Comparison of ENCODE assay signal across 9 mouse cellular contexts in genomic region chr10:88330695-88331094, GRCm38 (mm10). TPM values are rescaled to one million over a fixed set of nuclear protein-coding genes. Genes with fewer than 3 reads are reported as not detected.
A peak's percentile ranks its signal among the peaks of the same experiment; 100 is the strongest.
DNase-seq lines count a peak whose midpoint lies in the region; ATAC-seq and TF ChIP-seq lines count a peak whose summit lies in the region.
"Had no signal": no experiment of that assay in that cellular context is flagged by ENCODE, and none has a peak within 500 bp of the region (broad histone marks: within the 10 kb centered on the region; RNA-seq: fewer than 3 reads in every experiment).

No protein-coding gene starts in this region.

- H3K4me3 ChIP-seq in intestine, postnatal 0 days (ENCODE audit: low read depth, low read length), result no peak overlapping the region
- H3K4me3 ChIP-seq in intestine, embryonic 16.5 days (ENCODE audit: low read length), result no peak overlapping the region
- no peak overlapping the region for H3K4me3 ChIP-seq in thymus, adult 2 months (ENCODE audit: control insufficient read depth, insufficient read depth, low read length)
- H3K4me3 ChIP-seq: liver, embryonic 15.5 days had no signal

- no peak overlapping the region for H3K4me2 ChIP-seq in intestine, postnatal 0 days (replicated peaks; ENCODE audit: low read depth)
- H3K4me2 ChIP-seq in intestine, embryonic 16.5 days (ENCODE audit: low read depth, low read length), result no peak overlapping the region
- H3K4me2 ChIP-seq: liver, embryonic 15.5 days had no signal

- no peaks in the 10 kb centered on the region for H3K27me3 ChIP-seq in intestine, postnatal 0 days (replicated peaks; ENCODE audit: control insufficient read depth, insufficient read depth, low read length)
- H3K27me3 ChIP-seq in intestine, embryonic 16.5 days (replicated peaks; ENCODE audit: control insufficient read depth, insufficient read depth, low read length), result no peaks in the 10 kb centered on the region
- no peaks in the 10 kb centered on the region for H3K27me3 ChIP-seq in thymus, adult 2 months (ENCODE audit: control insufficient read depth, insufficient read depth, low read length)
- H3K27me3 ChIP-seq: liver, embryonic 15.5 days had no signal

- no peaks in the 10 kb centered on the region for H3K9me3 ChIP-seq in intestine, postnatal 0 days (ENCODE audit: control insufficient read depth)
- no peaks in the 10 kb centered on the region for H3K9me3 ChIP-seq in intestine, embryonic 16.5 days (ENCODE audit: control insufficient read depth, low read length)
- H3K9me3 ChIP-seq: liver, embryonic 15.5 days had no signal

- peak; percentile 7 to 10 for DNase-seq in right cerebral cortex, adult 2 months (ENCODE audit: low spot score in 2 of 2)
- DNase-seq in right cerebral cortex, postnatal 36 days (ENCODE audit: low spot score in 2 of 2), result no peak
- DNase-seq in thymus, adult 2 months, result no peak
- DNase-seq in testis, postnatal 10 days (ENCODE audit: low spot score), result no peak
- DNase-seq: heart, postnatal 4 days had no signal

- no peak overlapping the region for H3K27ac ChIP-seq in intestine, postnatal 0 days (ENCODE audit: low read depth, low read length)
- H3K27ac ChIP-seq in intestine, embryonic 16.5 days (ENCODE audit: low read length), result no peak overlapping the region
- no peak overlapping the region for H3K27ac ChIP-seq in thymus, adult 2 months (ENCODE audit: control insufficient read depth, insufficient read depth, low read length)
- H3K27ac ChIP-seq: liver, embryonic 15.5 days had no signal

- H3K36me3 ChIP-seq in intestine, postnatal 0 days (ENCODE audit: control insufficient read depth, insufficient read depth), result no peaks in the 10 kb centered on the region
- H3K36me3 ChIP-seq in intestine, embryonic 16.5 days (ENCODE audit: control insufficient read depth, insufficient read depth, low read length), result no peaks in the 10 kb centered on the region
- no peaks in the 10 kb centered on the region for H3K36me3 ChIP-seq in thymus, adult 2 months (ENCODE audit: control insufficient read depth, insufficient read depth, low read length)
- H3K36me3 ChIP-seq: liver, embryonic 15.5 days had no signal

- WGBS in intestine, postnatal 0 days, result 17% methylated on average over 5 of the region's 5 CpGs
- 22% methylated on average over 5 of the region's 5 CpGs for WGBS in intestine, embryonic 16.5 days
- 17% methylated on average over 5 of the region's 5 CpGs for WGBS in thymus, adult 2 months

- H3K9ac ChIP-seq in intestine, postnatal 0 days (ENCODE audit: low read depth, low read length), result no peak overlapping the region
- no peak overlapping the region for H3K9ac ChIP-seq in intestine, embryonic 16.5 days (ENCODE audit: low read depth, low read length)
- H3K9ac ChIP-seq: liver, embryonic 15.5 days had no signal

- TF ChIP-seq POLR2A in thymus, adult 2 months (IDR thresholded peaks at IDR 0.05; ENCODE audit: control insufficient read depth, extremely low read depth, insufficient read depth, low read length, poor library complexity), result no peak

- no peaks in the 10 kb centered on the region for H3K4me1 ChIP-seq in intestine, postnatal 0 days (replicated peaks; ENCODE audit: control insufficient read depth, insufficient read depth, low read length)
- H3K4me1 ChIP-seq in intestine, embryonic 16.5 days (ENCODE audit: control insufficient read depth, insufficient read depth, low read length), result peaks cover 2% of the 10 kb centered on the region; the same call in 1 of the 2 replicates
- H3K4me1 ChIP-seq in thymus, adult 2 months (replicated peaks; ENCODE audit: control insufficient read depth, insufficient read depth, low read length), result no peaks in the 10 kb centered on the region
- H3K4me1 ChIP-seq: liver, embryonic 15.5 days had no signal

- ATAC-seq in intestine, postnatal 0 days, result no peak
- ATAC-seq in intestine, embryonic 16.5 days, result no peak
- peak; percentile 33 for ATAC-seq in granulocyte monocyte progenitor cell, adult 5-6 weeks (replicated peaks; ENCODE audit: poor library complexity, severe bottlenecking)

- TF ChIP-seq CTCF in intestine, postnatal 0 days (IDR thresholded peaks at IDR 0.05; ENCODE audit: low read depth), result peak; percentile 66
- TF ChIP-seq CTCF in thymus, adult 2 months (IDR thresholded peaks at IDR 0.05; ENCODE audit: borderline replicate concordance, control insufficient read depth, extremely low read depth, insufficient read depth, low read length, poor library complexity), result no peak

RNA-seq across cellular contexts. Expression of gene Dram1, which starts 48.2 kb away (rescaled TPM):
- 2.0 and 2.1 TPM in 2 replicates for polyA plus RNA-seq in intestine, postnatal 0 days (2015; fragmentation: Nextera tagmentation; extraction: Ambion mirVana)
- polyA plus RNA-seq in intestine, embryonic 16.5 days (2015; fragmentation: Nextera tagmentation; extraction: Ambion mirVana), result 3.4 and 3.5 TPM in 2 replicates
- 21.7 and 34.6 TPM in 2 replicates for total RNA-seq in granulocyte monocyte progenitor cell, adult 5-6 weeks (2014; fragmentation: Nextera tagmentation)
- 24.8 and 33.2 TPM in 2 replicates for total RNA-seq in granulocyte monocyte progenitor cell, adult 5-6 weeks (2017)
- 19.3 and 24.9 TPM in 2 replicates for polyA plus RNA-seq in thymus, adult 2 months (2012; rRNA removed)

RNA-seq across cellular contexts. Expression of gene Gnptab, which starts 48.2 kb away (rescaled TPM):
- 6.2 and 6.7 TPM in 2 replicates for polyA plus RNA-seq in intestine, postnatal 0 days (2015; fragmentation: Nextera tagmentation; extraction: Ambion mirVana)
- polyA plus RNA-seq in intestine, embryonic 16.5 days (2015; fragmentation: Nextera tagmentation; extraction: Ambion mirVana), result 12.3 and 15.0 TPM in 2 replicates
- 80.5 and 85.2 TPM in 2 replicates for total RNA-seq in granulocyte monocyte progenitor cell, adult 5-6 weeks (2014; fragmentation: Nextera tagmentation)
- total RNA-seq in granulocyte monocyte progenitor cell, adult 5-6 weeks (2017), result 53.4 and 62.9 TPM in 2 replicates
- polyA plus RNA-seq in thymus, adult 2 months (2012; rRNA removed), result 14.3 and 16.0 TPM in 2 replicates

Comparison
In these comparisons a context has a peak if more than half of its experiments do, and no peak if none do; other contexts are left out.
1. DNase-seq: peak in right cerebral cortex, adult 2 months (2 of 2); none in right cerebral cortex, postnatal 36 days (0 of 2), thymus, adult 2 months (single experiment) and testis, postnatal 10 days (single experiment).